Mouse (Mus musculus): ENCODE results near the gene Pde4b. TPM values are rescaled to one million over a fixed set of nuclear protein-coding genes. Genes with fewer than 3 reads are reported as not detected.

The Pde4b gene
- polyA plus RNA-seq, 1 experiment: 7.5 TPM

DNA sequence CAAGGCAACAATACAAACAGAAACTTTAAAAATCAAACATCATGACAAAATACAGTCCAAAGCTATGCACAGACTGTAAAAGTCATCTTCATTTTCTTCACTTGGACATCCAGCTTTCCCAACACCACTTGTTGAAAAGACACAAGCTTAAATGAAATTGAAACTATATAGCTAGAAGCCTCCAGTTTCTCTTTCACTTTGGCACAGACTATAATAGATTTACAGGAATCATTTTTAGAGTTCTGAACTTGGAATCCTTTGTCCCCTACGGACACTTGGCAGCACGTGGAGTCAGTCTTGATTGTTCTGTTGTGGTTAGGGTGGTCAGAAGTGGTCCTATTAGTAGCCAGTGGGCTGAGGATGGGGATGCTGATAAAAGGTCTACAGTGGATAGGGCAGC lies 191.6 kb downstream of the Pde4b start:
- no peaks in the 10 kb centered on the region for H3K4me1 ChIP-seq (ENCODE audit: control insufficient read depth, insufficient read depth, low read length)

GRCm38 (mm10) chr4:102287172-102287571 lies 199.8 kb downstream of the Pde4b start:
- Histone ChIP-seq H3K27me3 (ENCODE audit: control insufficient read depth, insufficient read depth, low read length) (no peaks in the 10 kb centered on the region), H3K4me3 (ENCODE audit: control insufficient read depth, low read depth, low read length) (no peak overlapping the region), H3K27ac (ENCODE audit: control insufficient read depth, insufficient read depth, low read depth, low read length) (no peak overlapping the region), H3K36me3 (ENCODE audit: control insufficient read depth, insufficient read depth, low read length) (no peaks in the 10 kb centered on the region), H3K4me1 (ENCODE audit: control insufficient read depth, insufficient read depth, low read length) (no peaks in the 10 kb centered on the region)
- TF ChIP-seq CTCF (IDR thresholded peaks at IDR 0.05; ENCODE audit: control insufficient read depth, insufficient read depth, insufficient replicate concordance, low read depth, low read length) (no peak), POLR2A (IDR thresholded peaks at IDR 0.05; ENCODE audit: control insufficient read depth, low read depth, low read length) (no peak)

More for the DNA sequence above, 191.6 kb downstream of the Pde4b start:
- TF ChIP-seq POLR2A (IDR thresholded peaks at IDR 0.05; ENCODE audit: control insufficient read depth, low read depth, low read length) (no peak), CTCF (IDR thresholded peaks at IDR 0.05; ENCODE audit: control insufficient read depth, insufficient read depth, insufficient replicate concordance, low read depth, low read length) (no peak)
- H3K4me3 ChIP-seq (ENCODE audit: control insufficient read depth, low read depth, low read length): no peak overlapping the region
- no peaks in the 10 kb centered on the region for H3K27me3 ChIP-seq (ENCODE audit: control insufficient read depth, insufficient read depth, low read length)
- no peaks in the 10 kb centered on the region for H3K36me3 ChIP-seq (ENCODE audit: control insufficient read depth, insufficient read depth, low read length)
- H3K27ac ChIP-seq (ENCODE audit: control insufficient read depth, insufficient read depth, low read depth, low read length): no peak overlapping the region

- Histone ChIP-seq H3K4me1 (ENCODE audit: control insufficient read depth, insufficient read depth, low read length) (no peaks in the 10 kb centered on the region), H3K27me3 (ENCODE audit: control insufficient read depth, insufficient read depth, low read length) (no peaks in the 10 kb centered on the region), H3K27ac (ENCODE audit: control insufficient read depth, insufficient read depth, low read depth, low read length) (no peak overlapping the region), H3K36me3 (ENCODE audit: control insufficient read depth, insufficient read depth, low read length) (no peaks in the 10 kb centered on the region), H3K4me3 (ENCODE audit: control insufficient read depth, low read depth, low read length) (no peak overlapping the region)
- TF ChIP-seq CTCF (IDR thresholded peaks at IDR 0.05; ENCODE audit: control insufficient read depth, insufficient read depth, insufficient replicate concordance, low read depth, low read length) (no peak), POLR2A (IDR thresholded peaks at IDR 0.05; ENCODE audit: control insufficient read depth, low read depth, low read length) (no peak)
These were observed 202.8 kb downstream of the Pde4b start for GRCm38 (mm10) chr4:102290052-102290734.

- TF ChIP-seq CTCF (IDR thresholded peaks at IDR 0.05; ENCODE audit: control insufficient read depth, insufficient read depth, insufficient replicate concordance, low read depth, low read length) (no peak), POLR2A (IDR thresholded peaks at IDR 0.05; ENCODE audit: control insufficient read depth, low read depth, low read length) (no peak)
- no peak overlapping the region for H3K27ac ChIP-seq (ENCODE audit: control insufficient read depth, insufficient read depth, low read depth, low read length)
- H3K4me1 ChIP-seq (ENCODE audit: control insufficient read depth, insufficient read depth, low read length): no peaks in the 10 kb centered on the region
- no peaks in the 10 kb centered on the region for H3K36me3 ChIP-seq (ENCODE audit: control insufficient read depth, insufficient read depth, low read length)
- H3K4me3 ChIP-seq (ENCODE audit: control insufficient read depth, low read depth, low read length): no peak overlapping the region
- no peaks in the 10 kb centered on the region for H3K27me3 ChIP-seq (ENCODE audit: control insufficient read depth, insufficient read depth, low read length)
These were observed 210.2 kb downstream of the Pde4b start for GRCm38 (mm10) chr4:102297558-102297957.

DNA sequence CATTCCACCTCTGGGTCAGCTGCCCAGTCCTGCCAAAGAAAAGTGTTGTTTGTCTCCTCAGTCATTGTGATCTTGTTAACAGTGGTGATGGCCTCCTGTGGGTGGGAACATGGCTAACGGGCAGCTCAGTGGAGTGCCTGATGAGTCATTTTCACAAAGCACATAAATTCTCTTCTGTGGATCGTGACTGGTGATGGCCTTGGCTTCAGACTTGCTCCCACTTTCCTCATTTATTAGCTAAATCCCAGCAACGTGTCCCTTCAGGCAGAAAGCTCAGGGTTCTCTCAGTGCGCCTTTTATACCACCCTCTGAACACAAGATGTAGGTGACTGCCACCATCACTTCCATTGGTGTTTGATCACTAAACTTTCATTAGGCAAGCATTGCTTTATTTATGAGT lies 215.2 kb downstream of the Pde4b start:
- H3K36me3 ChIP-seq (ENCODE audit: control insufficient read depth, insufficient read depth, low read length): no peaks in the 10 kb centered on the region
- no peaks in the 10 kb centered on the region for H3K27me3 ChIP-seq (ENCODE audit: control insufficient read depth, insufficient read depth, low read length)
- no peak for TF ChIP-seq CTCF (IDR thresholded peaks at IDR 0.05; ENCODE audit: control insufficient read depth, insufficient read depth, insufficient replicate concordance, low read depth, low read length)
- TF ChIP-seq POLR2A (IDR thresholded peaks at IDR 0.05; ENCODE audit: control insufficient read depth, low read depth, low read length): no peak
- H3K27ac ChIP-seq (ENCODE audit: control insufficient read depth, insufficient read depth, low read depth, low read length): no peak overlapping the region
- H3K4me3 ChIP-seq (ENCODE audit: control insufficient read depth, low read depth, low read length): no peak overlapping the region
- no peaks in the 10 kb centered on the region for H3K4me1 ChIP-seq (ENCODE audit: control insufficient read depth, insufficient read depth, low read length)

DNA sequence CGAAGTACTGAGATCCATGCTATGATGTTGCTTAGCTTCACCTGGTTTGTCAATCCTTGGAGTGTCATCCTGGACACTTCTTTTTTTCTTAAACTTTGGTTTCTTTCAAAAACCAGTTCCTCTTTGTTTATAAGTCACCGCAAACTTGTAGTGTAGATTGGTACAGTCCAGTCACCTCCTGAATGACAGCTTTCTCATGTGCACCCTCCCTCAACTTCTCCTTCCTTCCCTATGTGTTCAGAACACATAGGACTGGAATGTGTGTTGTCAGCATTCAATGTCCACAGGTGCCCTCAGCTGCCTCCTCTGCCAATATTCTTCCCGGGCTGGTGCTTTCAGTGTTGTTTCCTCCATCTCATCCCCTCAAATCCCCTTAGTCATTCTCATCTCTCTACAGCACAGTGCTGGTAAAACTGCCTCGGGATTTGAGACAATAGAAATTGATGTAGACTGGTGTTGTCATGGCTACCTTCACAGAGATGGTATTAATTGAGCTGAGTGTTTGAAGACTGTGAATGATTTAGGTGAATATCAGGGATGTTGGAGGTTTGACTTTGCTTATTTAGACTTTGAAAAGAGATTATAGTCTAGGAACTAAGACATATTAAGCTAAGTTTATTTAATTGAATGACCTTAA lies 220.4 kb downstream of the Pde4b start:
- TF ChIP-seq CTCF (IDR thresholded peaks at IDR 0.05; ENCODE audit: control insufficient read depth, insufficient read depth, insufficient replicate concordance, low read depth, low read length) (no peak), POLR2A (IDR thresholded peaks at IDR 0.05; ENCODE audit: control insufficient read depth, low read depth, low read length) (no peak)

DNA sequence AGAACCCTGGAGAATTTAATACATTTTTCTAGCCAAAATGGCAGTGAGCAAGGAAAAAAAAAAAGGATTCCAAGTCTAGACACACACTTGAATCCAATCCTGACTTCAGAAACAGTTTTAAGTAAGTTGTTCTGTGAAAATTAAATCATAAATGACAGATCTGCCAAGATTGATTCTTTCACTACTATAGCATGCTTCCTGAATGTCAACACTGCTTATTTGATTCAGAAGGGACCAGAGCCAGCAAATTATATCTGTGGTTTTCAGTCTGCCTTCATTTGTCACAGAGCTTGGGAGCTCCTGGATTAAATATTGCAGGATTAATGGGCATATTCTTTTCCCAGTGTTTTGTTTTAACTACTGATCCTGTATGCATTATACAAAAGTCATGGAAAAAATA lies 223.3 kb downstream of the Pde4b start:
- Histone ChIP-seq H3K27ac (ENCODE audit: control insufficient read depth, insufficient read depth, low read depth, low read length) (no peak overlapping the region), H3K4me1 (ENCODE audit: control insufficient read depth, insufficient read depth, low read length) (no peaks in the 10 kb centered on the region), H3K36me3 (ENCODE audit: control insufficient read depth, insufficient read depth, low read length) (no peaks in the 10 kb centered on the region), H3K27me3 (ENCODE audit: control insufficient read depth, insufficient read depth, low read length) (no peaks in the 10 kb centered on the region), H3K4me3 (ENCODE audit: control insufficient read depth, low read depth, low read length) (no peak overlapping the region)
- no peak for TF ChIP-seq CTCF (IDR thresholded peaks at IDR 0.05; ENCODE audit: control insufficient read depth, insufficient read depth, insufficient replicate concordance, low read depth, low read length)
- TF ChIP-seq POLR2A (IDR thresholded peaks at IDR 0.05; ENCODE audit: control insufficient read depth, low read depth, low read length): no peak

More for the DNA sequence above, 220.4 kb downstream of the Pde4b start:
- no peaks in the 10 kb centered on the region for H3K36me3 ChIP-seq (ENCODE audit: control insufficient read depth, insufficient read depth, low read length)
- H3K4me1 ChIP-seq (ENCODE audit: control insufficient read depth, insufficient read depth, low read length): no peaks in the 10 kb centered on the region
- H3K27me3 ChIP-seq (ENCODE audit: control insufficient read depth, insufficient read depth, low read length): no peaks in the 10 kb centered on the region
- no peak overlapping the region for H3K27ac ChIP-seq (ENCODE audit: control insufficient read depth, insufficient read depth, low read depth, low read length)
- H3K4me3 ChIP-seq (ENCODE audit: control insufficient read depth, low read depth, low read length): no peak overlapping the region

All from testis, adult 2 months (tissue).